Mouse (Mus musculus) spleen, adult 2 months (tissue): ENCODE measurements around the gene Lpcat3.

ENCODE experiments used
- CTCF ChIP-seq: fragments of 200-500 bp; IDR thresholded peaks from 2 replicates; pipeline ENCODE4 v1.5.1; 2011; ENCODE audit warnings: mild to moderate bottlenecking, inconsistent platforms; ENCODE audit not compliant: insufficient read depth, insufficient read length, insufficient replicate concordance; ENCODE audit errors: extremely low read depth
- POLR2A ChIP-seq: fragments of 200-500 bp; IDR thresholded peaks from 2 replicates; pipeline ENCODE4 v1.6.1; 2011; ENCODE audit warnings: low read depth, low read length, inconsistent platforms

DNA sequence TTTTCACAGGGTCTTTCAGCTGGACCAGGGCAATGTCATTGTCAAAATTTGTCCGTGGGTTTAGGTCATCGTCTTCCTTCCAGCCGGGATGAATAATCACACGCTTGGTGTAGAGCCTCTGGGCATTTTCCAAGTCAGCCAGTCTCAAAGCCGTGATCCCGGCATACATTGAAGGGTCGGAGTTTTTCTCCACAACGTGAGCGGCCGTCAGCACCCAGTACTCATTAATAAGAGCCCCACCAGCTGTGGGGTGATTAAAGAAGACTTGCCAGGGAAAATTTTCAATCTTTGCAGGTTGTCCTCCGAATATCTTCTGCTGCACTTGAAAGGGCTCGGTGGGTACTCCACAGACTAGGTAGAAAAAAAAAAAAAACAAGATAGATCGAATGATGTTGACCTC lies 37.2 kb upstream of the Lpcat3 start:
- TF ChIP-seq POLR2A (no peak), CTCF (no peak)
